Mouse (Mus musculus) small intestine, adult 2 months (tissue): ENCODE data around the gene BC004004. TPM values are rescaled to one million over a fixed set of nuclear protein-coding genes. Genes with fewer than 3 reads are reported as not detected.
A peak's percentile ranks its signal among the peaks of the same experiment; 100 is the strongest.
"Not testable (repeated sequence)": the region's sequence is repeated elsewhere in the genome, so short reads cannot be mapped to it uniquely, and the experiment has no call there.

ENCODE experiments used
- H3K27ac ChIP-seq: fragments of 200-500 bp; 2 replicates; pipeline ENCODE4 v1.5.1; 2012; ENCODE audit warnings: low read depth, low read length, control low read depth, inconsistent platforms; ENCODE audit not compliant: insufficient read depth
- H3K27me3 ChIP-seq: fragments of 200-500 bp; 2 replicates; pipeline ENCODE4 v1.6.1; 2012; ENCODE audit warnings: mild to moderate bottlenecking, moderate library complexity, low read length, inconsistent platforms; ENCODE audit not compliant: control insufficient read depth, insufficient read depth
- H3K36me3 ChIP-seq: fragments of 200-500 bp; 2 replicates; pipeline ENCODE4 v1.6.1; 2012; ENCODE audit warnings: mild to moderate bottlenecking, low read length, control low read depth, inconsistent platforms; ENCODE audit not compliant: control insufficient read depth, insufficient read depth
- H3K4me1 ChIP-seq: fragments of 200-500 bp; 2 replicates; pipeline ENCODE4 v1.6.1; 2012; ENCODE audit warnings: low read length, inconsistent platforms, mixed read lengths; ENCODE audit not compliant: control insufficient read depth, insufficient read depth, insufficient read length
- H3K4me3 ChIP-seq: fragments of 200-500 bp; 2 replicates; pipeline ENCODE4 v1.5.1; 2012; ENCODE audit warnings: low read depth, mild to moderate bottlenecking, control low read depth, inconsistent platforms, low read length, moderate library complexity
- CTCF ChIP-seq: fragments of 200-500 bp; IDR thresholded peaks from 2 replicates; pipeline ENCODE4 v1.5.1; 2012; ENCODE audit warnings: low read depth, mild to moderate bottlenecking, control low read depth, inconsistent platforms, low read length, moderate library complexity, mixed read lengths; ENCODE audit not compliant: insufficient replicate concordance, insufficient read length; ENCODE audit errors: extremely low read depth
- POLR2A ChIP-seq: fragments of 200-500 bp; IDR thresholded peaks from 2 replicates; pipeline ENCODE4 v1.6.1; 2012; ENCODE audit warnings: low read depth, mild to moderate bottlenecking, control low read depth, inconsistent platforms, low read length, moderate library complexity
- whole genome bisulfite sequencing: fragments of 180-500 bp; shearing (Covaris S2); methylation state at CpG from one replicate; pipeline ENCODE4 v1.1.7; 2018; 5-methylcytosine and 5-hydroxymethylcytosine counted together
- polyA plus RNA-seq: library from polyadenylated mRNA; depleted of rRNA; stranded (reverse); fragments of >200 nt; gene quantifications from 2 replicates; pipeline ENCODE4 v1.2.3, GENCODE M21; 2012

Gene BC004004
- polyA plus RNA-seq, 1 experiment: 48.7 TPM

DNA sequence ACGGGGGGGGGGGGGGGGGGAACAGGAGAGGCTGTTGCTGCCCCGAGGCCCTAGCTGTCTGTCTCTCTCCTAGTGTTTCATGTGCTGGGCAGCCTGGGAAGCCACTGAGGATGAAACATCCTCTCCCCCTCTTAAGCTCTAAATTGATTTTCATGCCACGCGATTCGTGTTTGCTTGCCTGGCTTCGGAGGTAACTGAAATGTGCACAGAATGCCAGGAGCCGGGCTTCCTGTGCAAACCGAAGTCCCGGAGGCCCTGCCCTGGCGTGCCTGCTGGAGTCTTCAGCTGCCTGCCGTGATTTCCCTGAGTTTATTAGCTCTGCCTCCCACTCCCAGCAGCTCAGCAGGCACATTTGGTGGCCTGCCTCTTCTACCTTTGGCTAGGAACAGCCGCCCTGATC is 23.7 kb upstream of the BC004004 start:
- TF ChIP-seq POLR2A (no peak), CTCF (no peak)
- no peak overlapping the region for H3K27ac ChIP-seq
- 53% methylated on average over 12 of the region's 12 CpGs for WGBS
- H3K27me3 ChIP-seq: no peaks in the 10 kb centered on the region
- no peak overlapping the region for H3K4me3 ChIP-seq
- peaks cover 1% of the 10 kb centered on the region; the same call in 1 of the 2 replicates for H3K36me3 ChIP-seq
- H3K4me1 ChIP-seq: no peaks in the 10 kb centered on the region

DNA sequence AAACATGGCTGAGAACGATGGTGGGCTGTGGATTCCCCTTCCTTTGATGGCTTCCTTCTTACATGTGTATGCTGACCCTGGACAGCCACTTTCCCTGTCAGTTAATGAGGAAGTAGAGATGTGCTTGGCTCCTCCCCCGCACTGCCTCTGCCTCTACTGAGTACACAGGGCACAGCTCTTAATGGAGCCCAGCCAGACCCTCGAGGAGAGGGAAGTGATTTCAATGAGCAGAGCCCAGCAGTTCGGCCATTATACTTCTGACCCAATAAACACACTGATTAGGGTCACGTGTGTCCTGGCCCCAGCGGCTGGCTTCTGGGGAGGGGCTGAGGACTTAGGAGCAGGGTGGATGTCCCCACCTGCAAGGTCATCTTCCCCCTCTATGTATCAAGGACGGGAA is 22.9 kb upstream of the BC004004 start:
- Histone ChIP-seq H3K4me1 (no peaks in the 10 kb centered on the region), H3K27me3 (no peaks in the 10 kb centered on the region), H3K36me3 (peaks cover 6% of the 10 kb centered on the region), H3K27ac (no peak overlapping the region), H3K4me3 (no peak overlapping the region)
- no peak for TF ChIP-seq CTCF
- TF ChIP-seq POLR2A: no peak
- 39% methylated on average over 7 of the region's 7 CpGs for WGBS

DNA sequence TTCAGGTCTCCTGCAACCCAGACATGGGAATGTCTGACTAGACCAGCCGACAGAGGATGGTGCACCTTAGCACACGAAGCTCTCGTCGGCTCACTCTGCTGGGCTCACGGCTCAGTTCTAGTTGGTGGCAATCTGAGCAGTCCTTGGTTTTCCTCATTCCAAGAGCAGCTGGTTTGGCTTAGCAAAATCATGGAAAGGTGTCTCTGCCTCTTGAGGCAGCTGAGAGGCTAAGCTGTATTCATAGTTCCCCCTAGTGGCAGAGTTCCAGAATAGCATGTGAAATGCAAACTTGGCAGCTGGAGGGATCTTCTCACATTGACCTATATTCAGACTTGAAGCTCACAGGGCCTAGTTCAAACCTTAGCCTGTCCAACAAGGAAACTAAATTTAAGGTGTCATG is 22.0 kb upstream of the BC004004 start:
- Histone ChIP-seq H3K4me3 (no peak overlapping the region), H3K27me3 (no peaks in the 10 kb centered on the region), H3K27ac (no peak overlapping the region), H3K4me1 (peaks cover 3% of the 10 kb centered on the region; the same call in 1 of the 2 replicates), H3K36me3 (peaks cover 8% of the 10 kb centered on the region)
- WGBS: 21% methylated on average over 5 of the region's 5 CpGs
- TF ChIP-seq CTCF: peak; percentile 49; the same call in 1 of the 2 replicates
- no peak for TF ChIP-seq POLR2A

DNA sequence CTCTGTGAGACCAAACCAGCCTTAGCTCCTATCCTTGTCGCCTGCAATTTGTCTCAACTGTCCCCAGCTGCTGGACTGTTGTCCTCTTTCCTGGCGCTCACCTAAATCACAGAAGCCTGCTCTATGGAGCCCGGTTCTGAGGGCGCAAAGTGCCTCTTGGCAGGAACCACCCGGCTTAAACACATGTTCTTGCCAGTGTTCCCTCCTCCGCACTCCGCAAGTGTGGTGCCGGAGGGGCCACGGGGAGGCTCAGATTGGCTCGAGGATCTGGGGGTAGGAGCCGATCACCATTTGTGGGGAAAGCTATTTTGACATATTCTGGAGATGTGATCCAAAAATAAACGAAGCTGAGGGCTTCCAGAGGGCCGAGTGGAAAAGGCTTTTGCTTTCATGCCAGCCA is 20.7 kb upstream of the BC004004 start:
- no peaks in the 10 kb centered on the region for H3K27me3 ChIP-seq
- WGBS: 77% methylated on average over 13 of the region's 13 CpGs
- H3K27ac ChIP-seq: no peak overlapping the region
- H3K4me3 ChIP-seq: no peak overlapping the region
- peaks cover 10% of the 10 kb centered on the region; the same call in 1 of the 2 replicates for H3K4me1 ChIP-seq
- TF ChIP-seq CTCF (no peak), POLR2A (no peak)
- H3K36me3 ChIP-seq: peaks cover 8% of the 10 kb centered on the region

DNA sequence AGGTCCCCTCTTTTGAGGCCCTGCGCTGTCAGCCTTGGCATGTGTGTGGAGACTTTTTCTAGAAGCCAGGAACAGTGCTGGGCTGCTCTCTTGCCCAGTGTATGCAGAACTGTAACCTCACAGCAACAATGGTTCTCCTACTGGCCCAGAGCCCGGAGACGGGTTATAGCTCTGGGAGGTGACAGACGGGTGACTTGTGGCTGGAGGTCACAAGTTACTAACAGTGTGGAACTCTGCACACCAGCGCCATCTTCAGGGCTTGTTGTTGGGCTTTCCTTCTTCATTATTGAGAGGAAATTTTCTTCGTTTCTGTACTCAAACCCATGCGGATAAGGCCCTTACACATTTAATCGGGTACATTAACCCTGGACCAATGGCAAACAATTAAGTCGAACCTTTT is 19.1 kb upstream of the BC004004 start:
- 53% methylated on average over 9 of the region's 9 CpGs for WGBS
- TF ChIP-seq CTCF (peak; percentile 21; the same call in 1 of the 2 replicates), POLR2A (no peak)

DNA sequence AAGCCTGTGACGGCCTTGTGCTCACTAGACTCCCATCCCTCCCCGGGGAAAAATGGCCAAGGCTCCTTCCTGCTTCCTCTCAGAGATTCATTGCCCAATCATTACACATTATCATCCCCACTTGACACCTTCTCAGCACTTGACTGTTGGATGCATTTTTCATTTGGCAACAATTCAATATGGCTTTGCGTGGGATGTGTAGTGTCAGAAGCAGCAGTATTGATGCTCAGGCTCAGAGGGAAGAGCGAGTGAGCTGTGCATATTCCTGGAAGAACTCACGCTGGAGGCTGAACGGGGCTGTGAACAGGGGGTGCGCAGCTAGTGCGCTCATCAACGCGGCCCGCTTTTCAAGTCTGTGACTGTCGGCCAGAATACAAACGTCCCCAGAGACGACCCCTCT is 17.6 kb upstream of the BC004004 start:
- Histone ChIP-seq H3K36me3 (peaks cover 11% of the 10 kb centered on the region), H3K4me1 (peaks cover 10% of the 10 kb centered on the region; the same call in 1 of the 2 replicates)
- not testable (repeated sequence) for H3K27ac ChIP-seq, H3K4me3 ChIP-seq, H3K27me3 ChIP-seq
- WGBS: 79% methylated on average over 14 of the region's 14 CpGs

More for the DNA sequence above, 19.1 kb upstream of the BC004004 start:
- Histone ChIP-seq H3K27me3 (no peaks in the 10 kb centered on the region), H3K36me3 (peaks cover 11% of the 10 kb centered on the region), H3K4me1 (peaks cover 10% of the 10 kb centered on the region; the same call in 1 of the 2 replicates), H3K27ac (no peak overlapping the region), H3K4me3 (no peak overlapping the region)

DNA sequence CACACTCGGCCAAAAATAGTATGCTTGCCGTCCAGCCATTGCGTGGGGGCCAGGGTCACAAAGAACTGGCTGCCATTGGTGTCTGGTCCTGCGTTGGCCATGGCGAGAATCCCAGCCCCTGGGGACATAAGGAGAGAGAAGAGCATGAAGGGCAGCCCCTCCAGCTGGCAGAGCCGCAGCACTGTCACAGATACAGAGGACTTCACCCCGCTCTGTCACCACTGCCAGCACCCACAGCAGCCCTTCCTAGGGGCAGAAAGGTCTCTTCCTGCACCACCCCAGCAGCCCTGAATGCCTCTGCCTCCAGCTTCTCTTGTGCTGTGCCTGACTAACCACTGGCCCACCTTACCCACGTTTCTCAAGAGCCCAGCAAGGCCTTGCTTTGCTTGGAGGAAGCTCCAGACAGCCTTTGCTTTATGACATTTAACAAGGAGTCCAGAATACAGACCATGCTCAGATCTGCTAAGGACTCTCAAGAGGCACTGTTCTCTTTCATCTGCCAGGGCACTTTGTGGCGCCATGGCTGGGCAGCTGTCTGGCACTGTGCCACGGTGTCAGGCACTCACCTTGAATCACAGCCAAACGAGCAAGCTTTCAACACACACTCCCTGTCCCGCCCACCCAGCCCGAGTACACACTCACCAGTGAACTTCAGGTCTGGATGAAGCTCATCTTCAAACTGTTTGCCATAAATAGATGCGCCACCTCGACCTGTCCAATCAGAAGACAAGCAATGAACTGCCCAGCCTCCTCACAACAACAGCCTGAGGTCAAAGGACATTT is 16.8 kb upstream of the BC004004 start:
- peak overlapping the region; percentile 40 for H3K27ac ChIP-seq

More for the DNA sequence above, 16.8 kb upstream of the BC004004 start:
- TF ChIP-seq CTCF: no peak
- no peak for TF ChIP-seq POLR2A
- Histone ChIP-seq H3K36me3 (peaks cover 13% of the 10 kb centered on the region), H3K4me1 (peaks cover 10% of the 10 kb centered on the region; the same call in 1 of the 2 replicates), H3K4me3 (no peak overlapping the region), H3K27me3 (no peaks in the 10 kb centered on the region)
- WGBS: 45% methylated on average over 15 of the region's 15 CpGs
